Mouse (Mus musculus): ENCODE measurements at regions not wholly inside any gene's neighbourhood (a gene's known extent, or its start where the extent isn't known, plus 50 kb on each side); places are given as distances from the start of the nearest gene placed in this dataset.

- no peaks in the 10 kb centered on the region for H3K36me3 ChIP-seq (replicated peaks)
- TF ChIP-seq GATA1 (IDR thresholded peaks at IDR 0.05; ENCODE audit: borderline replicate concordance, low read length): no peak
- TF ChIP-seq TAL1 (conservative IDR thresholded peaks at IDR 0.05; ENCODE audit: low read depth, low read length): no peak
- no peak for TF ChIP-seq POLR2AphosphoS5 (IDR thresholded peaks at IDR 0.05; ENCODE audit: insufficient replicate concordance, low read depth, low read length)
- TF ChIP-seq CTCF (IDR thresholded peaks at IDR 0.05; ENCODE audit: low read depth, low read length): no peak
- no peak for TF ChIP-seq GATA2 (IDR thresholded peaks at IDR 0.05; ENCODE audit: borderline replicate concordance, low read depth, low read length)
- no peaks in the 10 kb centered on the region for H3K27me3 ChIP-seq (ENCODE audit: insufficient read depth, low read length)
- no peaks in the 10 kb centered on the region for H3K9me3 ChIP-seq (replicated peaks)
- no peak for ATAC-seq (ENCODE audit: extremely low read depth, insufficient number of reproducible peaks, low FRiP score, poor library complexity, severe bottlenecking)
- H3K4me3 ChIP-seq (ENCODE audit: low read depth, low read length): no peak overlapping the region
- H3K4me1 ChIP-seq (ENCODE audit: insufficient read depth, low read depth, low read length): no peaks in the 10 kb centered on the region
- no peak for DNase-seq (ENCODE audit: low spot score)
Observed at GRCm38 (mm10) chr7:113071418-113071817, 117.7 kb downstream of the Rassf10 start.

- no peaks in the 10 kb centered on the region for H3K4me1 ChIP-seq (ENCODE audit: insufficient read depth, low read depth, low read length)
- ATAC-seq (ENCODE audit: extremely low read depth, insufficient number of reproducible peaks, low FRiP score, poor library complexity, severe bottlenecking) (no peak), DNase-seq (ENCODE audit: low spot score) (no peak)
- no peak overlapping the region for H3K4me3 ChIP-seq (ENCODE audit: low read depth, low read length)
- TF ChIP-seq CTCF (IDR thresholded peaks at IDR 0.05; ENCODE audit: low read depth, low read length) (no peak), GATA1 (IDR thresholded peaks at IDR 0.05; ENCODE audit: borderline replicate concordance, low read length) (no peak), GATA2 (IDR thresholded peaks at IDR 0.05; ENCODE audit: borderline replicate concordance, low read depth, low read length) (no peak), TAL1 (conservative IDR thresholded peaks at IDR 0.05; ENCODE audit: low read depth, low read length) (no peak), POLR2AphosphoS5 (IDR thresholded peaks at IDR 0.05; ENCODE audit: insufficient replicate concordance, low read depth, low read length) (no peak)
- H3K27me3 ChIP-seq (ENCODE audit: insufficient read depth, low read length): no peaks in the 10 kb centered on the region
- no peaks in the 10 kb centered on the region for H3K9me3 ChIP-seq (replicated peaks)
- H3K36me3 ChIP-seq (replicated peaks): no peaks in the 10 kb centered on the region
Observed at GRCm38 (mm10) chr7:113073781-113074180, 120.0 kb downstream of the Rassf10 start.

- Histone ChIP-seq H3K4me3 (ENCODE audit: low read depth, low read length) (no peak overlapping the region), H3K4me1 (ENCODE audit: insufficient read depth, low read depth, low read length) (no peaks in the 10 kb centered on the region), H3K9me3 (replicated peaks) (no peaks in the 10 kb centered on the region; the same call in 1 of the 2 replicates), H3K27me3 (ENCODE audit: insufficient read depth, low read length) (no peaks in the 10 kb centered on the region), H3K36me3 (replicated peaks) (no peaks in the 10 kb centered on the region)
- DNase-seq (ENCODE audit: low spot score) (no peak), ATAC-seq (ENCODE audit: extremely low read depth, insufficient number of reproducible peaks, low FRiP score, poor library complexity, severe bottlenecking) (no peak)
- TF ChIP-seq TAL1 (conservative IDR thresholded peaks at IDR 0.05; ENCODE audit: low read depth, low read length) (no peak), POLR2AphosphoS5 (IDR thresholded peaks at IDR 0.05; ENCODE audit: insufficient replicate concordance, low read depth, low read length) (no peak), GATA2 (IDR thresholded peaks at IDR 0.05; ENCODE audit: borderline replicate concordance, low read depth, low read length) (no peak), CTCF (IDR thresholded peaks at IDR 0.05; ENCODE audit: low read depth, low read length) (no peak), GATA1 (IDR thresholded peaks at IDR 0.05; ENCODE audit: borderline replicate concordance, low read length) (no peak)
Observed at GRCm38 (mm10) chr7:113075371-113075770, 121.6 kb downstream of the Rassf10 start.

GRCm38 (mm10) chr7:113076243-113076642 is 122.5 kb downstream of the Rassf10 start:
- H3K4me3 ChIP-seq (ENCODE audit: low read depth, low read length): no peak overlapping the region
- H3K27me3 ChIP-seq (ENCODE audit: insufficient read depth, low read length): no peaks in the 10 kb centered on the region
- DNase-seq (ENCODE audit: low spot score): no peak
- TF ChIP-seq POLR2AphosphoS5 (IDR thresholded peaks at IDR 0.05; ENCODE audit: insufficient replicate concordance, low read depth, low read length): no peak
- no peak for TF ChIP-seq GATA2 (IDR thresholded peaks at IDR 0.05; ENCODE audit: borderline replicate concordance, low read depth, low read length)
- no peak for TF ChIP-seq TAL1 (conservative IDR thresholded peaks at IDR 0.05; ENCODE audit: low read depth, low read length)
- TF ChIP-seq CTCF (IDR thresholded peaks at IDR 0.05; ENCODE audit: low read depth, low read length): no peak
- TF ChIP-seq GATA1 (IDR thresholded peaks at IDR 0.05; ENCODE audit: borderline replicate concordance, low read length): no peak
- H3K36me3 ChIP-seq (replicated peaks): no peaks in the 10 kb centered on the region
- ATAC-seq (ENCODE audit: extremely low read depth, insufficient number of reproducible peaks, low FRiP score, poor library complexity, severe bottlenecking): no peak
- no peaks in the 10 kb centered on the region for H3K4me1 ChIP-seq (ENCODE audit: insufficient read depth, low read depth, low read length)
- peaks cover 2% of the 10 kb centered on the region; the same call in 1 of the 2 replicates for H3K9me3 ChIP-seq (replicated peaks)

- Histone ChIP-seq H3K36me3 (replicated peaks) (no peaks in the 10 kb centered on the region), H3K4me1 (ENCODE audit: insufficient read depth, low read depth, low read length) (peaks cover 3% of the 10 kb centered on the region; the same call in 1 of the 2 replicates), H3K4me3 (ENCODE audit: low read depth, low read length) (no peak overlapping the region), H3K27me3 (ENCODE audit: insufficient read depth, low read length) (no peaks in the 10 kb centered on the region), H3K9me3 (replicated peaks) (peaks cover 2% of the 10 kb centered on the region; the same call in 1 of the 2 replicates)
- DNase-seq (ENCODE audit: low spot score) (no peak), ATAC-seq (ENCODE audit: extremely low read depth, insufficient number of reproducible peaks, low FRiP score, poor library complexity, severe bottlenecking) (no peak)
- TF ChIP-seq POLR2AphosphoS5 (IDR thresholded peaks at IDR 0.05; ENCODE audit: insufficient replicate concordance, low read depth, low read length): no peak
- no peak for TF ChIP-seq GATA2 (IDR thresholded peaks at IDR 0.05; ENCODE audit: borderline replicate concordance, low read depth, low read length)
- no peak for TF ChIP-seq GATA1 (IDR thresholded peaks at IDR 0.05; ENCODE audit: borderline replicate concordance, low read length)
- no peak for TF ChIP-seq TAL1 (conservative IDR thresholded peaks at IDR 0.05; ENCODE audit: low read depth, low read length)
- no peak for TF ChIP-seq CTCF (IDR thresholded peaks at IDR 0.05; ENCODE audit: low read depth, low read length)
Observed at GRCm38 (mm10) chr7:113081120-113081519, 126.1 kb upstream of the Arntl start.

GRCm38 (mm10) chr7:113084930-113085625 is 122.2 kb upstream of the Arntl start:
- H3K4me1 ChIP-seq (ENCODE audit: insufficient read depth, low read depth, low read length): peaks cover 3% of the 10 kb centered on the region; the same call in 1 of the 2 replicates
- DNase-seq (ENCODE audit: low spot score) (no peak), ATAC-seq (ENCODE audit: extremely low read depth, insufficient number of reproducible peaks, low FRiP score, poor library complexity, severe bottlenecking) (peak; percentile 63)
- no peak overlapping the region for H3K4me3 ChIP-seq (ENCODE audit: low read depth, low read length)
- H3K27me3 ChIP-seq (ENCODE audit: insufficient read depth, low read length): no peaks in the 10 kb centered on the region
- TF ChIP-seq TAL1 (conservative IDR thresholded peaks at IDR 0.05; ENCODE audit: low read depth, low read length) (no peak), GATA1 (IDR thresholded peaks at IDR 0.05; ENCODE audit: borderline replicate concordance, low read length) (no peak), CTCF (IDR thresholded peaks at IDR 0.05; ENCODE audit: low read depth, low read length) (no peak), POLR2AphosphoS5 (IDR thresholded peaks at IDR 0.05; ENCODE audit: insufficient replicate concordance, low read depth, low read length) (no peak), GATA2 (IDR thresholded peaks at IDR 0.05; ENCODE audit: borderline replicate concordance, low read depth, low read length) (no peak)
- peaks cover 2% of the 10 kb centered on the region; the same call in 1 of the 2 replicates for H3K9me3 ChIP-seq (replicated peaks)
- H3K36me3 ChIP-seq (replicated peaks): no peaks in the 10 kb centered on the region

Data from G1E (cell line).